Mouse (Mus musculus) ovary, postnatal 10 days (tissue): ENCODE measurements around the gene C3.

Experiments
- DNase-seq: peaks from one replicate; pipeline ENCODE4 v3.0.0; 2022; ENCODE audit warnings: low spot score

C3 gene

GRCm38 (mm10) chr17:57166800-57167791 lies 60.8 kb downstream of the C3 start:
- peak; percentile 76 for DNase-seq
